Mouse (Mus musculus) olfactory bulb, adult 2 months (tissue): ENCODE data around the gene Jmjd1c. TPM values are rescaled to one million over a fixed set of nuclear protein-coding genes. Genes with fewer than 3 reads are reported as not detected.

Experiments used
- H3K27ac ChIP-seq: fragments of 200-500 bp; 2 replicates; pipeline ENCODE4 v1.5.1; 2012; ENCODE audit warnings: low read depth, low read length; ENCODE audit not compliant: insufficient read depth
- H3K4me1 ChIP-seq: fragments of 200-500 bp; 2 replicates; pipeline ENCODE4 v1.6.1; 2012; ENCODE audit warnings: low read length; ENCODE audit not compliant: control insufficient read depth, insufficient read depth
- H3K4me3 ChIP-seq: fragments of 200-500 bp; 2 replicates; pipeline ENCODE4 v1.5.1; 2012; ENCODE audit warnings: mild to moderate bottlenecking, low read depth, low read length, moderate library complexity; ENCODE audit not compliant: insufficient read depth
- CTCF ChIP-seq: fragments of 200-500 bp; IDR thresholded peaks from 2 replicates; pipeline ENCODE4 v1.5.1; 2012; ENCODE audit warnings: low read depth, mild to moderate bottlenecking, low read length, moderate library complexity; ENCODE audit not compliant: insufficient read depth
- POLR2A ChIP-seq: fragments of 200-500 bp; IDR thresholded peaks from 2 replicates; pipeline ENCODE4 v1.6.1; 2012; ENCODE audit warnings: mild to moderate bottlenecking, low read depth, low read length, moderate library complexity; ENCODE audit not compliant: insufficient read depth
- WGBS: fragments of 180-500 bp; shearing (Covaris S2); methylation state at CpG from one replicate; pipeline ENCODE4 v1.1.7; 2018; 5-methylcytosine and 5-hydroxymethylcytosine counted together
- polyA plus RNA-seq: library from polyadenylated mRNA; stranded (reverse); fragments of >200 nt; gene quantifications from 2 replicates; pipeline ENCODE4 v1.2.4, GENCODE M21; 2012; ENCODE audit warnings: low replicate concordance; ENCODE audit not compliant: missing spikeins, insufficient read depth, insufficient read length

The Jmjd1c gene
- polyA plus RNA-seq, 1 experiment: 77.0 TPM

DNA sequence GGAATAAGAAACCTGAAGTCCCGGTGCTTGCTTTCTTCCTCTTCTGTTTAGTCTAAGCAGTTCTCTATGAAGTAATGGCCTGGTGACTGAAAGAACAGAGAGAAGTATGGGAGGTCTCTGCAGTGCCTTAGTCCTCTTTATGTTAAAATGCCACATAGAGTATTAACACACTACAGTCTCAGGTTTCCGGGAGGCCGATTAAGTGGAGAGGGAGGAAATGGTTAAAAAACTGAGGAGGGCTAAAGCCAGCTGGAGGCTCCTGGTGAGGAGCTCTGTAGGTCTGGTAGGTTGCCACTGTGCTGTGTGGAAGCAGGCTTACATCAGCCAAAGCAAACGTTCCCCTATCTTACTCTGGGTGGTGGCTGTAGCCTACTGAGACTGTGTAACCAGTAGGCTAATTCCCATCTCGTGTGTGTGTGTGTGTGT, 19.8 kb downstream of the Jmjd1c start:
- no peak overlapping the region for H3K27ac ChIP-seq
- WGBS: 29% methylated on average over 5 of the region's 5 CpGs
- no peak overlapping the region for H3K4me3 ChIP-seq
- TF ChIP-seq CTCF (no peak), POLR2A (no peak)
- peaks cover 13% of the 10 kb centered on the region for H3K4me1 ChIP-seq

DNA sequence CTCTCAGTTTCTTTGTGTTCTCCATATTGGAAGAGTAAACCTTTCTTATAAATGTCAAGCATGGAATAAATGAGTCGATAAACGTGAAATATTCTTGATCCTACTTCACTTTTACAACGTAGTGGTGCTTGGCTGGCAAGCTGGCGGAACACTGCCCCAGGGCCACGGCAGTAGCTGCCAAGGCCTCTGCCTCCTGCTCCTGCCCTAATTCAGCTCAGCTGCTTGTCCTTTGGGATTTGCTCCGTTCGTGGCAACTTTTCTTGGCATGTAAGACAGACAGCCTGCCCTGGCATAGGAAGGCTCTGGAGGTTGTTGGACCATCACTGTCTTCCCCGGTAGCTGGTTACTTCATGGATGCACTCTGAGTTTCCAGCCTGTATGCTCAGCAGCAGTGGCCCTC, 20.3 kb downstream of the Jmjd1c start:
- Histone ChIP-seq H3K4me1 (peaks cover 13% of the 10 kb centered on the region), H3K27ac (no peak overlapping the region), H3K4me3 (no peak overlapping the region)
- WGBS: 56% methylated on average over 8 of the region's 8 CpGs
- TF ChIP-seq CTCF: no peak
- TF ChIP-seq POLR2A: no peak

DNA sequence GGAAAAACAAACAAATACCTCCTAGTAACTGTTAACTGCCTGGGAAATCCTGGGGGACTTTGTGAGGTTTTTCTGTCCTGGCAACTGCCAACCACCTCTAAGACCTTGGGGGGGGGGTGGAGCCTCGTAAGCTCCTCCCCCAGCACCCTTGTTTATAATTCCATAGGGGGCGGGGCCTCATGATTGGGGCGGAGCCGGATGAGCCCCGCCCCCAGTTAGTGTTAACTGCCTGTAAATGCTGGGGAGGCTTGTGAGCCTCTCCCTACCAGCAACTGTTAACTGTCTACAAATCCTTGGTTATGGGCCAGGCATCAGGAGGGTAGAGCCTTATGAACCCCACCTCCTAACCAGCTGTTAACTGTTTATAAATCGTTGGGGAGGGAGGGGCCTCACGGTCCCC, 23.4 kb downstream of the Jmjd1c start:
- Histone ChIP-seq H3K27ac (no peak overlapping the region), H3K4me1 (peaks cover 10% of the 10 kb centered on the region), H3K4me3 (no peak overlapping the region)
- no peak for TF ChIP-seq POLR2A
- no peak for TF ChIP-seq CTCF
- 75% methylated on average over 7 of the region's 7 CpGs for WGBS

DNA sequence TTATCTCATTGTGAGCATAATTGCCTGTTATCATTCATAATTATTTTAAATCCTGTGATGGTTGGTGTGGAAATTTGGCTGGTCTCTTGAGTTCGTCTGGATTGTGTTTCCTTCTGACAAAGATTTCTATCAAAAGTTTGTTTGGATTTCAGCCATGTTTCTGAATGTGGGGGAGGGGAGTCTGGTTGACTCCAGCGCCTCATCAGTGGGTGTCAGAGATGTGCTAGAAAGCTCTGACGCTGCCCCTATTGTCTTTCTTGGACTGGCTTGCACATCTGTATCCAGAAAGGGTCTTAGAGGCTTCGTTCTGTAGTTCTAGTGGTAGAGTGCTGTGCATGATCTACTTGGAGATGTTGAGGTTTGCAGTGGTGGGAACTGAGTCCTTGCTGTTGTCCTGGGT, 24.3 kb downstream of the Jmjd1c start:
- WGBS: 52% methylated on average over 4 of the region's 4 CpGs
- Histone ChIP-seq H3K27ac (no peak overlapping the region), H3K4me3 (no peak overlapping the region), H3K4me1 (peaks cover 12% of the 10 kb centered on the region)
- TF ChIP-seq POLR2A: no peak

DNA sequence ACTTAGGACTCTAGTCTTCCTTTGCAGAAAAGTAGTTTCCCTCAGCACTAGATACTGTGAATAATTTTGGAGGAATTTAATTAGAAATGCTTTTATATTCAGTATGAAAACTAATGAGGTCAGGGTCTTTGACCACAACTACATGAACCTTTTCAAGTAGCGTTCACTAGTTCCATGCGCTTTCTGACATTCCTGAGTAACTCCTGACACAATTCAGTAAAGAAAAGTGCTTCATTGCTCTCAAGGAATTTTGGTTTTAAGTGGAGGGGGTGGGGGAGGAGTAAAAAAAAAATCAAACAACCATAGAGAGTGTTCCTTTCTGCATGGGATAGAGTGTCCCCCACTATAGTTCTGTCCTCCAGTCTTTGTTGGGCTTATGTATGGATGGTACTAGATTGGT, 24.7 kb downstream of the Jmjd1c start:
- 90% methylated on average over 2 of the region's 2 CpGs for WGBS
- H3K4me3 ChIP-seq: no peak overlapping the region
- TF ChIP-seq POLR2A (no peak), CTCF (no peak)
- peaks cover 12% of the 10 kb centered on the region for H3K4me1 ChIP-seq
- no peak overlapping the region for H3K27ac ChIP-seq

DNA sequence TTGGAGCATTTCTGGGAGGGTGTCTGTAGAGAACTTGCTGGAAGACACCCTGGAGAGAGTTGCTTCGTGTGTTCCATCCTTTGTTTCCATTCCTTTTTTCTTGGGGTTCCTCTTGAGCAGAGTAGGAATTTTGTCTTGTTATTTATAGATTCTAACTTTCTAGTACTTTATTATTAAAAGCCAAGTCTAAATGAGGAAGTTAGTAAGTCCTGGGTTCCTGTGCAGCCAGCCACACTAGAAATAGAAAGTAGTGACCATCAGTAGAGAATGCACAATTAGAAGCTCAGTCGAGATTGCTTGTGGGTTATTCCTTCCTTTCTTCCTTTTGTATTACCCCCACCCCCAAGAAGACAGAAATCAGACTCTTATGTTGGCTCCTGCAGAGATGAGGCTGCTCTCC, 27.8 kb downstream of the Jmjd1c start:
- 19% methylated on average over 2 of the region's 2 CpGs for WGBS
- peak overlapping the region; percentile 60; the same call in 1 of the 2 replicates for H3K27ac ChIP-seq
- peaks cover 3% of the 10 kb centered on the region for H3K4me1 ChIP-seq
- TF ChIP-seq CTCF (no peak), POLR2A (no peak)
- H3K4me3 ChIP-seq: no peak overlapping the region

DNA sequence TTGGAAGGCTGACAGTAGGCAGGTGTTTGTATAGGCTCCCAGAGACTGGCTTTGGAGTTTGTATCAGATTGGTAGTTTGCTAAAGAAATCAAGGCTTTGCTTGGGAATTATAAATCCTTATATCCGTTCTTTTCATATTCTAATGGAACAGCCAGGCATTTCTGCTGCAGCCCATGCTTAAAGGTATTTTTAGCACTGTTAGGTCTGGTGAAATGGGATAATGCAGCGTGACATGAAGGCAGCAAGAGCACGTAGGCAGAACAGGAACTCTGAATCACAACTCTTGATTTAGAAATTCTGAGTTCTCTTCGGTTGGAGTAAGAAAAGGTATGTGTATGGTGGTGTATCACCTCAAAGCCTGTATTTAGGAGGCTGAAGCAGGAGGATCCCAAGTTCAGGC, 28.2 kb downstream of the Jmjd1c start:
- no peak overlapping the region; the same call in 1 of the 2 replicates for H3K27ac ChIP-seq
- peaks cover 3% of the 10 kb centered on the region for H3K4me1 ChIP-seq
- H3K4me3 ChIP-seq: no peak overlapping the region
- TF ChIP-seq CTCF (no peak), POLR2A (no peak)
- WGBS: 35% methylated on average over 4 of the region's 4 CpGs

DNA sequence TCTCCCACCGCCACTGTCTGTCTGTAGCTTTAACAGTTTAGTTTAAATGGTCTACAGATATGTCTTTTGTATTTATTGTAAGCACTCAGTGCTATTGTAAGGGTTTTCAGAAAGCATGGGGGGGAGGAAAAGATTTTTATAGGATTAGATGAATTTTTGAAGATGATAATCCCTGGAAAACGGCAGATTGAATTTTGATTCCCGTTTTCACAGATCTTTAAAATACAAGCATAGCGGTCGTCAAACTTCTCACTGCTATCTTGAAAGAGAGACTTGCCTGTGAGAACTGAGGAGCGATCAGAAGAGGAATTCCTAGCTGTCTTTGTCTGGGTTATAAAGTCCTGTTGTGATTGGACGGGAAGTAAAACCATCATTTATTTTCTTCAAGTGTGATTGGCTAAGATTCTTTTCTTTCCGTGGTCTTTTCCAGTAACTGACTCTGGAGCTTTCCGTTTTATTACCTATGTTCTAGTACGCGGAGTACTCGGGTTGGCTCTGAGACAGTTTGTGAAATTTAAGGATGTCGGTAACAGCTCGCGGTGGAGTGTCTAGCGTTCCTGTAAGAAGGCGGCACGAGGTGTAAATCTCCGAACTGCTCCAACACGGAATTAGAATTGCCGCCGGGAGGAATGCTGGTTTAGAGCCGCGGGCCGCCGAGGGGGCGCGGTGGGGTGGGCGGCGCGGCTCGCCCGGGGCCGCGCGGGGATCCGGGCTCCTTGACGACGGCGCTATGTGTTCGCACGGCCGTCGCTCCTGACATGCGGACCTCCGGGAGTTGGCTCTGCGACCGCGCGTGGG, 30.3 kb downstream of the Jmjd1c start:
- H3K4me1 ChIP-seq: peaks cover 6% of the 10 kb centered on the region
- H3K27ac ChIP-seq: peak overlapping the region; percentile 81; the same call in 1 of the 2 replicates
- TF ChIP-seq POLR2A (no peak), CTCF (no peak)
- peak overlapping the region; percentile 98 for H3K4me3 ChIP-seq
- WGBS: 2% methylated on average over 50 of the region's 50 CpGs

DNA sequence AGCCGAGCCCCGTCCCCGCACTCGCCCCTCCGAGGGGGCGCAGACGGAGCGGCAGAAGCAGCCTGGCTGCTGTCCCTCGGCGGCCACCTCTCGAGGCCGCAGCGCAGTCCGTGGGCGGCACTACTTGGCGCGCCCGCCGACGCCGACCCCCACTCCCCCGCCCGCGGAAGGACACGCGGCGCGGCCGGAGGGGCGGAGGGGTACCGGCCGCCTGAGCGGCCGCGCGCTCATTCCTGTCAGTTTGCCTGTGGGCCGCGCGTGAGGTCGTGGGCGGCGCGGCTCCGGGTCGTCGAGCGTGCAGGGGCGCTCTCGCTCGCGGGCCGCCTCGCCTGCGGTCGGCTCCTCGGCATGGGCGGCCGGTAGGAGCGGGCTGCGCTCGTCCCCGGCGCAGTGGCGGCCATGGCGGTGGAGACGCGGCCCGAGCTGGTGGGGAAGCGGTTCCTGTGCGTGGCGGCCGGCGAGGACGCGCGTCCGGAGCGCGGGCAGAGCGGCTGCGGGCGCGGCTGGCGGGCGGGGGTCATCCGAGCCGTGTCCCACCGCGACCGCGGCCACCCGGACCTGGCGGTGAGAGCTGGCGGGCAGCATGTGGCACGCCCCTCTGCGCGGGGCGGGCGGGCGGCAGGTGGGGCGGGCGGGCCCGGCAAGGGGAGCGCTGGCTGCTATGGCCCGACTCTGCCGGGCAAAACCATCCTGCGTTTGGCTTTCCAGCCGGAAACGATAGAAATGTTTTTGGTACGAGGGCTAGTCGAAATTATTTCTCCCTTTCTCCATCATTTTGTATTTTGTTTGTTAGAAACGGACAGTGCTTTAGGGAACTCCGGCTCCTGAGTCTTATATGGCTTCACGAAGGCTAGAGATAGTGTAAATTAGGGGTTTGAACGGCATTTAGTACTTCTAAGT, 31.2 kb downstream of the Jmjd1c start:
- Histone ChIP-seq H3K4me3 (peak overlapping the region; percentile 98), H3K4me1 (peaks cover 6% of the 10 kb centered on the region), H3K27ac (peak overlapping the region; percentile 81)
- TF ChIP-seq POLR2A (peak; percentile 35; the same call in 1 of the 2 replicates), CTCF (no peak)
- WGBS: under 1% methylated on average over 107 of the region's 115 CpGs
